Mouse (Mus musculus) neural tube, embryonic 10.5 days (tissue): ENCODE data around the gene Lins1.

Experiments used
- DNase-seq: peaks from one replicate; pipeline ENCODE4 v3.0.0-alpha.2; 2017; ENCODE audit warnings: low spot score; ENCODE audit errors: extremely low spot score

The Lins1 gene

DNA sequence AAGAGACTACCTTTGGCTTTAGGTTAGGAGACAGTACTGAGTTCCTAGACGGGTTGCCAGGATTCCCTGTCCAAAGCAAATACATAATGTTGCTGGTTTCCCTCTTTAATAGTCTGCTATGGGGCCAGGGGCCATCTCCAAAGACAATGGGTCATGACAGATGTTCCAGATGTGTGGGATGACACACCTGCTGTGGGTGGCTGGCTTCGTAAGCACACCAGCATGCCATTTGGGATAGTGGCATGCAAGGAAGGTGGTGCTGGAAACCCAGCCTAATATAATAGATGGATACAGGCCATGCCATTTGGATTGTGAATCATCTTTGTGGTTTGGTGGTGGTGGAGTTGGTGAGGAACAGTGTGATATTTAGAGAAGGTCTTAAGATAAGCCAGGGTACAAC lies 39.5 kb downstream of the Lins1 start:
- no peak for DNase-seq

DNA sequence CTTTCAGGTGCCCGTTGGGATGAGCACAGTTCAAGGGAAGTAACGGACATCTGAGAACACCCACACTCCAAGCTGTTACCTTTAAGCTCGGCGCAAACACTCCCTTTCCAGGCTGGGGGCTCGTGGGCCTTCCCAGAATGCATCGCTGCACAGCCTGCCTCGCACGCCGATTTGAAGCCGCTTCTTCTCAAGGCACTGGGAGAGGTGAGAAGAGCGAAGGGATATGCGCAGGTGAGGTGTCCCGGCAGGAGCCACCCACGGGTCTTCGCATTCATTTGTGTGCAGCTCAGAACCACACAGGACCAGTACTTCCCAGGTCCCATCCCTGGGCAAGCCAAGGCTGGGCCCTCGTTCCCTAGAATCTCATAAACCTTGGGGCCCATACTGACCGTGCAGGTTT lies 43.7 kb downstream of the Lins1 start:
- no peak for DNase-seq

DNA sequence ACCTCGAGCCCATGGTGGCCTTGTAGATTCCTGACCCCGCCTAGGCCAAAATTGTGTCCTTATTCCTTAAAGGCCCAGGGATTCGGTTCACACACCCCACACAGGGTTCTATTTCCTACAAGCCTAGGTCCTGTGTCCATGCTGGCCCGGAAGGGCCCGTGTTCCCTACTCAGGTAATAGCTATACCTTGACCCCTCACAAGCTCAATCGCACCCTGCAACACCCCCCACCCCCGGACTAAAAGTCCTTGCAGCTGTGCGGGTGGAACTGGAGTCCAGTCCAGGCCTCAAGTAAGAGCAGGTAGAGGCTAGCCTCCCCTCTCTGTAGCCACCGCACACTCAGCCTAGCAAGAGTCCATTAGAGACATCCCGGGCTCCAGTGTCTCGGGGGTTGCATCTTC lies 44.2 kb downstream of the Lins1 start:
- DNase-seq, result no peak

DNA sequence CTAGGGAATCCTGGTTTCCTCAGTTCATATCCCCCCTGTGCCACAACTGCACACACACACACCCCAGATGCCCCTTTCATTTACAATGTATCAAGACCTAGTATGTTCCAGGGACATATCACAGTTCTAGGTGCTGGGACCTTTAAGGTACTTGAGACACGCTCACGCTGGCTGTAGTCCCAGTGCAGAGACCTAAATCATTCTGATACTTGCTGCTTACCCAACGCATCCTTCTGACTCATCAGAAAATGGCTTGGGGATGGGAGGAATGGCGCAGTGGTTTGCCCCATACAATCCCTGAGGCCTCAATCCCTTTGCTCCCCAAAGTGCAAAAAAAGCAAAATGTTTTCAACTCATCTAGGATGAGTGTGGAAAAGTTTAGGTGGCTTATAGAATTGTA lies 44.8 kb downstream of the Lins1 start:
- DNase-seq, result no peak

DNA sequence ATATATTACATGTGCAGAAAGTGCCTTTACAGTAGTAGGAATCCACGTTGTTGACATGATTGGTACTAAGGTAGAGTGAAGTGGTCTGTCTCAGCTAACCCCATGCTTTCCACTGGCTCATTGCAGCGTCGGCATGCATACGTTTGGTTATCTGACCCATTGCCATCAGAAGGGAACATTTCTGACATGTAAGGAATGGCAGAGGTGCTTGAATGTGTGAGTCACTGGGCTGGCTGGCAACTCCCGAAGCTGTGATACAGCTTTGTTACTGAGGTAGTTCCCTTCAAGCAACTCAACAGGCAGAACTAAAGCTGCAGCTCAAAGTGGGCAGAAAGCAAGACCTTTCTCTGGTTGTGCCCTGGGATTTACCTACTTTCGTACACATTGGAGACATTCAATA lies 45.3 kb downstream of the Lins1 start:
- DNase-seq, result no peak

DNA sequence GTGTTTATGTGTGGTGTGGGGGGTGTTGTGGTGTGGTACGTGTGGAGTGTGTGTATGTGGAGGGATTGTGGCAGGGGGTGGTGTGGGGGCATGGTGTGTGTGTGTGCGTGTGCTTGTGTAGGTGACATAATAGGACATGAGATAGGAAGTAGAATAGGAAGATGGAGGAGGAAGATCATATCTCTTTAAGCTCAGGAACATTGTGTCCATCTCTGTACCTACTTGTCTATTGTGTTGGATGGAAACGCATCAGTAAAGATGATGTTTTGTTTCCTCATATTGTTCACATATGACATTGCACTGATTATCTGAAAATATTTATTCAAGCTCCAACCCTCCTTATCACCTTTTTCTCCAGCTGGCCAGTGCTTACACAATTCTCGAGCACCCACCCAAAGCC lies 47.7 kb downstream of the Lins1 start:
- DNase-seq, result no peak

DNA sequence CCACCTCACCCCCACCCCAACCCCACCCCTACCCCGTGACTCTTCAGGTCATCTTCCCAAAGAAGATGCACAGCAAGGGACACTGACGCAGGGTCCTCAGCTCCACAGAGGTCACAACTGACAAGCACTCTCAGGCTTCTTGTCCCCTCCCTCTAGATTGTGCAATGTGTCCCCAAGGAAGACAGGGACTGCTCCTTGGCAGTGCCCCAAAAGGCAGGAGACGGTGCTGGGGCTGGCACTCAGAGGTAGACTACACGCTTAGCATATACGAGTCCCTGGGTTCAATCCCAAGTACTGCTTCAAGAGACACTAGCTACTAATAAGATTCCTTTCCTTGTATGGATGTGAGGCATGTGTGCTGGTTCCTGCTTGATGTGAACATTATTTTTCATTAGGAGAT lies 51.3 kb downstream of the Lins1 start:
- DNase-seq, result no peak

DNA sequence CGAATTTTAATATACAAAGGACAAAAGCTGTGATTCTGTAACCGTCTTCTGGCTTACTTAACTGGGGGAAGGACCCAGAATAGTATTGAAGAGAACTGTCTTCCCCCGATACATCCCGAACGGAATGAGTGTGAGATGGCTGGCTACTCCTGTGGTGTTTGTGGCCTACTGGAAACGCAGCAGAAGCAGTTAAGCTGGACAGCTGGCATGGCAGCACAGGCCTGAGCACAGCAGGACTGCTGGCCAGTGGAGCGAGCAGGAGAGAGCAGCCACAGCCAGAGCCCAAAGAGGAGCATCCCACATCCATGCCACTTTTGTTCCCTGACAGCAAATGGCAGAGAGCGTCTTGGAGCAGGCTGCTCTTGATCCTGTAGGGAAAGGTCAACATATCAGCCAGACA lies 51.7 kb downstream of the Lins1 start:
- DNase-seq, result no peak

DNA sequence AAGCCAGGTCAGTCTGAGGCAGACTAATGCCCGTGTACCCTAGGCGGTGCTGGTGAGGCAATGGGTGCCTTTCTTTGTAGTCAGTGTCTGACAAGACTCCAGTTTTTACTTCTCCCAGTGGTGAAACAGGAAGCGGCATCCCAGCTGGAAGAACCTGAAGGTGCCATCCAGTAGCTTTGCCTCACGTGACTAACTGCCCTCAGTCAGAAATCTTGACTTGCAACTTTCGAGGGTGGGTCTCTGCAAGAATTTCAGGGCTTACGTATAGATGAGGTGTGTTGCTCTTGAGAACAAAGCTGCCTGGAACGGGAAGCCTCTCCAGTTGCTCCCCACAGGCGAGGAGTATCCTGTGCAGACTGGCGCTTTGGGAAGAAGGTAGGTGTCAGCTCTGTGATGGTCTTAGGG lies 53.7 kb downstream of the Lins1 start, which contains the start of gene Cers3:
Cers3 (plus strand) TSS at position 128 of the 405 bp plus-strand sequence.
- DNase-seq, result no peak

DNA sequence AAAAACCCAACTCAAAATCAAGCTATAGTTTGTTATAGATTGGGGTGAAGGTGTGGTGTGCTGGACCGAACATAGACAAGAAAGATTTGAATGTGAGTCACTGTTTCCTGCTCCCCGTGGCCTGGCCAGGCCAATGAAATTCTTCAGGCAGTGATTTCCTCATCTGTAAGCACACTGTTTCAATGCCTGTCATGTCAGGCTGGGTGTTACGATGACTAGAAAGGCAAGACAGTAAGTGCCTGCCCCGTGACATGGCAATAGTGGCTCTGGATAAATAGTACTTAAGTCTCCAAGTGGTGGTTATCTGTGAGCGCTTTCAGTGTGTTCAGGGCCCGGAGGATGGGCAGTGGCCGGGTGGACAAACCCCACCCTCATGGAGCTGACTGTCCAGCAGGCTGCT lies 57.3 kb downstream of the Lins1 start:
- no peak for DNase-seq

DNA sequence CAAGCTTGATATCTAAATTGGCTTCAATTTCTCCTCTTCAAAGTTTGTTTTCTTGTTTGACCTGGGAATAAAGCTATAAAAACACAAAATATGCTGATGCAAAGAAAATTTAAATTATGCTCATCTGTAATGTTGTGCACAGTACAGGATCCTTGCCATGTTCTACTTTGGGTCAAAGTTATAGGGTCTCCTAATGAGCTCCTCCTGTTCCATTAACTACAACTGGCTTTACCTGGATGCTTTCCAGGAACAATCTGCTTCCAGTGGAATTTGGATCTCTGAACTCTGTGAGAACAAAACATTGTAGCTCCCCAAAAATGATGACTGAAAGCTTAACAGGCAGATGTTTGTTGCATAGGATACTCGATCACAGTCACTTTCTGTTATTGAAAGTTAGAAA lies 60.3 kb downstream of the Lins1 start:
- DNase-seq, result no peak

DNA sequence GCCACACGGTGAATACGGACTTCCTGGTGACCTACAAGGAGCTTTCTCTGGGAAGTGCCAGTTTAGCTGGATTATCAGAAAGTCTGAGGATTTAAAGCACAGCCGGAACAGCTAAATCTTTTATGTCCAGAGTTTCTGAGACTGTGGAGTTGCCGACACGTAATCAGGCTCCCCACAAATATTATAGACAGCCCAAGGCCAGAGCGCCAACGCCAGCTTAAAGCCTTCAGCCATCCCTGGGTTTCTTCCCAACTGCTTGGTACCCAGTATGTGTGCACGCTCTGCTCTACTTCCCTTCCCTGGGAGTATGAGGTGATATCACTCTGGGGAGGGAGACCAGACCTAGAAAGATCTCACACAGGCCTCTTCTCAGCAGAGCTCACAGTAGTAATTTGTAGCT lies 64.1 kb downstream of the Lins1 start:
- DNase-seq, result no peak

DNA sequence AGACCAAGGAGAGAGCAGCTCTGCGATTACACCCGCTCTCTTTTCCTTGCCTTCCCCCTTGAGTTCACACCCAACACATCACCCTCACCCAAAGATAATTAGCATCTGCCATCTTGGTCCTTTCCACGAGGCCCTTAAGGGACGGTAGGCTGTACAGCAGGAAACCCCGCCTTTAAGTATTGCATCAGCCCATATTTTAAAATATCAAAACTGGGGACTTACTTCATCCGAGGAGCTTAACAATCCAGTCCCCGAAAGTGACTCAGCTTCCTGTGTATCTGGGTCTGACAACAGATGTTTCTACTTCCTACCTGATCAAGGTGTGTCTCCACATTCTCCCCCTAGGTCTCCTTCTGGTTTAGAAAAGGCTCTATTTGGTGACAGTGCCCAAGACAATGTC lies 65.9 kb downstream of the Lins1 start:
- no peak for DNase-seq
